Mouse (Mus musculus) c-Kit-positive CD71-positive TER-119-positive erythroid progenitor cells, embryonic 14.5 days (primary cell): ENCODE results near the gene Med28.

ENCODE experiments used
- DNase-seq: peaks from one replicate; pipeline ENCODE4 v3.0.0-alpha.2; 2013; ENCODE audit warnings: low spot score

Gene Med28

DNA sequence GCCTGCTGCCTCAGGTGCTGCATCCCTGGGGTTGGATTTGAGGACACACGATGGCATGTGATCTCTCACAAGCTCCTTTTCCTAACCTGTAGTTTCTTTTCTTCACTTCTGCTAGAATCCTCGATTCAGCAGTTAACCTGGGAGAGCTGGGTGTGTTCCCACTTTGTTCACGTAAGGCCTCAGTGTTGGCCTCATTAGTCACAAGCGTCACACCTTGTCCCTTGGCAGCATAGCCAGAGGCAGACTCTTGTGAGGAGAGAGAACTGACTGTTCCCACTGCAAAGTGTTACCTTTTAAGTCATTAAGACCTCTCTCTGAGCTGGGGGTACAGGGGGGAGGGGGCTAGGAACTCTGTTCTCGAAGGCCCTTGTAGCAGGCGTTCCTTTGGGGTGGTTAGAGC lies 7.1 kb upstream of the Med28 start:
- no peak for DNase-seq

- DNase-seq = no peak
These were observed 6.5 kb upstream of the Med28 start for GRCm38 (mm10) chr5:45513511-45513910.

DNA sequence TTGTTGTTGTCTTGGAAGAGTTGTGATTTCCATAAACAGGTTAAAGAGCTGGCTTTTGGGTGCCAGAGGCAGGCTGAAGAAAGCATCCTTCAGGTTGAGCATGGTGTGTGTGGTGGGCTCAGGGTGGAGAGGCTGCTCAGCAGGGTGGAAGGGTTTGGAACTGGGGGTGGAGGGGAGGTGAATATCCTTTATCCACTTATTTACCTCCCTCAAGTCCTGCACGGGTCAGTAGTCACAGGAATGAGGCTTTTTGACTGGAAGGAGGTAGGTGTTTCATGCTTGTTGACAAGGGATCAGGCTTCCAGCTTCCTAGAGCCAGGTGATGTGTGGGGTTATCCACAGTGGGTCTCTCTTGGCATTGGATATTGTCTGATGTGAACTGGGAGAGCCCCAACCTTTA lies 5.4 kb upstream of the Med28 start:
- no peak for DNase-seq

GRCm38 (mm10) chr5:45515151-45515743 lies 4.8 kb upstream of the Med28 start:
- DNase-seq = no peak

- DNase-seq = no peak
These were observed 731 bp downstream of the Med28 start for GRCm38 (mm10) chr5:45520809-45521110.

GRCm38 (mm10) chr5:45521601-45522000 lies 1.6 kb downstream of the Med28 start:
- no peak for DNase-seq

DNA sequence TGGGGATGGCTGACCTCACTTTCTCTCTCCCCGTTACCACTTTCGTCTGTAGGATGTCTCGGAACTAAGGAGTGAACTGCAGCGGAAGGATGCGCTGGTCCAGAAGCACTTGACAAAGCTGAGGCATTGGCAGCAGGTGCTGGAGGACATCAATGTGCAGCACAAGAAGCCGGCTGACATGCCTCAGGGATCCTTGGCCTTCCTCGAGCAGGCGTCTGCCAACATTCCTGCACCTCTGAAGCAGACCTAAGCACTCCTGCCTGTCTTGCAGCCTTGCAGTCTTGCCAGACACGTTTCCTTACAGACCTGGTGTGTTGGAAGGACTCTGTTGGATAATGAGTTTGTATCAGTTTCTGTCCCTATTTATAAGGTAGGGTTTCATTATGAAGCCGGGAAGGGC lies 5.1 kb downstream of the Med28 start:
- no peak for DNase-seq

GRCm38 (mm10) chr5:45526338-45526737 lies 6.3 kb downstream of the Med28 start:
- no peak for DNase-seq

DNA sequence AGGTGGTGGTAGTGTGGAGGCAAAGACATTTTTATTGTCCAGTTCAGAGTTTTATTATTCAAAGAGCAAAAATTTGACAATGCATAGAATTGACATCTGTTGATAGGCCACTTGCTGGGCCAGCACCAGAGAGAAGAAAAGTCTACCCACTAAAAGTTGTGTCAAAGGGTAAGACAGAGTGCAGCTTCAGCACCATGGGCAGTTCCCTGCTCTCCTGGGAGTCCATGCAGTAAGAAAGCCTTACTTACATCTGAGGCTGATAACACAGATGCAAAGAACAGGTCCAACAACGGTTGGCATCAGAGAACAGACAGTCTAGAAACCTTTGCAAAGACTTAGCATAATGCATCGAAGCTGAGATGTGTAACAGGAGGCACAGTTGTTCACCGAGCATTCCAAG lies 9.7 kb downstream of the Med28 start:
- peak; percentile 19 for DNase-seq

- DNase-seq = peak; percentile 18
These were observed 14.5 kb downstream of the Med28 start for GRCm38 (mm10) chr5:45534319-45535098.

- DNase-seq = no peak
These were observed 15.1 kb downstream of the Med28 start for GRCm38 (mm10) chr5:45535177-45535576.

DNA sequence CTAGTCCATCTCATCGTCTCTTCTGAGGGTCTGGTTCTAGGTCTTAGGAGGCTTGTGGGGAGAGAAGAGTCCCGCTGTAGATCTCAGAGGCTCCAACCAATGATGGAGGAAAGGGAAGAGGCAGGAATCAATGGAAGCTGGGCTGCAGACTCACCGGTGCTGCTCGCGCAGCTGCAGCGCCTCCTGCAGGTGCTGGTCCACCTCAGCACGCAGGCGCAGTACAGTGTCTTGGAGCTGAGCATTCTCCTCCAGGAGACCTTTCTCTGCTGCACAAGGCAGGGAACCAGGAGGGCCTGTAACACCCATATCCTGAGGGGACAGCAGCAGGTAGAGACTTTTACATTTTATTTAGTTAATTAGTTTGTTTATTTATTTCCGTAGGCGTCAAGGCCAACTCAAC lies 19.5 kb downstream of the Med28 start:
- no peak for DNase-seq

GRCm38 (mm10) chr5:45543374-45543773 lies 23.3 kb downstream of the Med28 start:
- no peak for DNase-seq

GRCm38 (mm10) chr5:45549586-45549985 lies 29.6 kb downstream of the Med28 start:
- DNase-seq = no peak

GRCm38 (mm10) chr5:45564054-45564453 lies 44.0 kb downstream of the Med28 start:
- DNase-seq = no peak

GRCm38 (mm10) chr5:45565829-45566228 lies 45.8 kb downstream of the Med28 start:
- DNase-seq = no peak

GRCm38 (mm10) chr5:45572816-45573215 lies 52.8 kb downstream of the Med28 start:
- DNase-seq = no peak

GRCm38 (mm10) chr5:45576716-45577115 lies 56.7 kb downstream of the Med28 start:
- no peak for DNase-seq

DNA sequence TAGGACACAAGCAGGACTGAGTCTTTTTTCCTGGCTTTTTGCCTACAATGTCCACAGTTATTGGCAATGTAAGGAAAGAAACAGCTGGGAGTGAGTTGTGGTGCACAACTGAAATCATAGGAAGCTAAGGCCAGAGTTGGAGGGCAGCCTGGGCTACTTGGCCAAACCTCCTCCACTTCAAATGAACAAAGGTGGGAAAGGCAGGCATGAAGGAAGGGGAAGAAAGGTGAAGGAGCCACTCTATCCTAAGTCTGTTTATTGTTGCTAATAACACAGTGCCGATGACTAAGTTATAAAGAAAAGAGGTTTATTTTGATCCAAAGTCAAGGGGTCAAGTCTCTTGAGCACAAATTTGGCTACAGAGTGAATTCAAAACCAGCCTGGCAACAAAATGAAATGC lies 57.3 kb downstream of the Med28 start:
- DNase-seq = no peak
